Mouse (Mus musculus) retina, adult 2 months (tissue): Measurements from ENCODE around the gene Mettl27.
"Not testable (repeated sequence)": the region's sequence is repeated elsewhere in the genome, so short reads cannot be mapped to it uniquely, and the experiment has no call there.

Source experiments
- DNase-seq: peaks from one replicate; pipeline ENCODE4 v3.0.0-alpha.2; 2012; ENCODE audit warnings: low read depth, low spot score

Gene Mettl27

DNA sequence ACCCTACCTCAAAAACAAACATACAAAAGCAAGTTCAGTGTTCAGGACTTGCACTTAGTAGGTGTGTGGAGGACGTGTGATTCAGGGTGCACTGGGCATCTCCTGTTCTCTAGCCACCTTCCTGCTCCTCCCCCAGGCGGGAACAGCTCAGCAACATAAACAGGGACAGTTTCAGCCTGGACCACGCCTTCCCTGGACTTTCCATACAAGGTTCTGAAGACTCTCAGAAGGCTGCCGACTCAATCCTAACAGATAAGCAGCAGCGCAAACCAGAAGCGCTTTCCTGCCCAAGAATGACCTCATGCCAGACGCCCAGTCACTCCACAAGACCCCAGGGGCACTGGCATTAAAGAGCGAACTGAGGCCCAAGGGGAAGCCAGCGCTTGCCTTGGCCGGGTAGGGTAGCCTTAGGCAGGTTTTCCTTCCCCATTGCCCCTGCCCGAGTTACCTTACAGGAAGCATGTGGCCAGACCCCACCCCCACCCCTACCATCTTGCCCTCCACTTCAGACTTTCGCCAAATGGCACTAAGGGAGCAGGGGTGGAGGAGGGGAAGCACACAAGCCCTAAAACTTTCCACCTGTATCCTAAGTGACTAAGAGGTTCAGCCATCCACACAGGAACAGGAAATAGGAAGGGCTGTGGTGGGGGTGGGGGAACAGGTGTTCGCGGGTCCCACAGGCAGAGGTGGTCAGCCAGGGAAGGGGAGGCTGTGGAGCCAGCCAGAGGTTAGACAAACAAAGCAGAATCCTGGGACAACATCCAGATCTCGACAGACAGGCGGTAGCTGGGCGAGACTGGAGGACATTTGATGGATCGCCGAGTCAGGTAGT, 19.1 kb downstream of the Mettl27 start:
- no peak for DNase-seq

- DNase-seq, result no peak
Observed at GRCm38 (mm10) chr5:134955491-134955890, 23.3 kb downstream of the Mettl27 start.

DNA sequence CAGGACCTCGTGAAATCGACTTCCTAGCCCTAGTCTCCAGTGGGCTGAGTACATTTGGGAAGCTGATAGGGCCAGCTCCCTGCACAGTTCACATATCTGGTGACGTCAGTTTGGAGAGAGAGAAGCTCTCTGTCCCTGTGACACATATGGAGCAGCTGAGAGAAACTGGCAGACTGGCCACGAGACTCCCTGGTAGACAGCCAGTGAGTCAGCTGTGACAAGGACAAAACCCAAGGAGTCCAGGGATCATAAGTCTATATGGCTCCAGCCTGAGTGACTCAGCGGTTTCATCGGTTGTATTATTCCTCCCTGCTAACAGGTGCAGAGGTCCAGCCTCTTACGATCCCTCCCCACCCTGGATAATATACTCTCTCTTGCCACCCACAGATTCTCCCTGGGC, 26.9 kb downstream of the Mettl27 start:
- DNase-seq, result no peak

- DNase-seq, result no peak
Observed at GRCm38 (mm10) chr5:134960430-134960829, 28.3 kb downstream of the Mettl27 start.

DNA sequence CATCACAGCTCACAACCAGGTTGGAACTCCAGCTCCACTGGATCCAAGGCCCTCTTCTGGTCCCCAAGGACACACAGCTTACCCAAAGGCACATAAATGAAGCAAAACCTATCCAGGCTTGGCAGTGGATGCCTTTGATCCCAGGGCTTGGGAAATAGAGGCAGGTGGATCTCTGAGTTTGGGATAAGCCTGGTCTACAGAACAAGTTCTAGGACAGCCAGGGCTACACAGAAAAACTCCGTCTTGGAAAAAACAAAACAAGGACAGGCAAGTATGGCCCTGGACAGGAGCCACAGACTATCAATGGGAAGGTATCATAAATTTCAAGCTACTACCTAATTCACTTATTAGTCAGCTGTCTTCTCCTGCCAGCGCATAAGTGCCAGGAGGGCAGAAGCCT, 29.4 kb downstream of the Mettl27 start:
- no peak for DNase-seq

GRCm38 (mm10) chr5:134963546-134963945, 31.4 kb downstream of the Mettl27 start:
- no peak for DNase-seq

DNA sequence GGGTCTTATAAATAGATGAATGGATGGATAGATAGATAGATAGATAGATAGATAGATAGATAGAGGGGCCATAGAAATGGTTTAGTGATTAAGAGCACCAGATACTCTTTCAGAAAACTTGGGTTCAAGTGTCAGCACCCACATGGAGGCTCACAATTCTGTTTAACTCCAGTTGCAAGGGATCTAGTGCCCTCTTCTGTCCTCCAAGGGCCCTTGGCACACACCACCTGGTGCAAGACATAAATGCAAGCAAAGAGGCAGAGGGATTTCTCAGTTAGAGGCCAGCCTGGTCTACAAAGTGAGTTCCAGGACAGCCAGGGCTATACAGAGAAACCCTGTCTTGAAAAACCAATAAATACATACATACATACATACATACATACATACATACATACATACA, 32.5 kb downstream of the Mettl27 start:
- DNase-seq, result not testable (repeated sequence)

DNA sequence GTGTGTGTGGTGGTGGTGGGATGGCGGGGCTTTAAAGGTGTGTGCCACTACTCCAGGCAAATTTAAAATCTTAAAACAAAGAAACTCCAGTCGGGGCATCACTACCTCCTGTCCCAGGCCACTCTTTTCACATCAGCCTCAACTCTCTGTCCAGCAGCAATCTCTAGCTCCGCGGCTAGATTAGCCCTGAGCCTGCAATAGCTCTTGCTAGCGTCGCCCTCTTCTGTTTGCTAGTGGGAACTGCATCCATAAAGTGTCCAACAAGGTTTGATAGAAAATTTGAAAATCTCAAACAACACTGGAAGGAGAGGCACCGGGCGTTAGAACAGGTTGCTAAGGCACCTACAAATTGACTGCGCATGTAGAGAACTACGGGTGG, 33.3 kb downstream of the Mettl27 start:
- DNase-seq, result peak; percentile 49

GRCm38 (mm10) chr5:134965852-134966821, 34.0 kb downstream of the Mettl27 start:
- no peak for DNase-seq

DNA sequence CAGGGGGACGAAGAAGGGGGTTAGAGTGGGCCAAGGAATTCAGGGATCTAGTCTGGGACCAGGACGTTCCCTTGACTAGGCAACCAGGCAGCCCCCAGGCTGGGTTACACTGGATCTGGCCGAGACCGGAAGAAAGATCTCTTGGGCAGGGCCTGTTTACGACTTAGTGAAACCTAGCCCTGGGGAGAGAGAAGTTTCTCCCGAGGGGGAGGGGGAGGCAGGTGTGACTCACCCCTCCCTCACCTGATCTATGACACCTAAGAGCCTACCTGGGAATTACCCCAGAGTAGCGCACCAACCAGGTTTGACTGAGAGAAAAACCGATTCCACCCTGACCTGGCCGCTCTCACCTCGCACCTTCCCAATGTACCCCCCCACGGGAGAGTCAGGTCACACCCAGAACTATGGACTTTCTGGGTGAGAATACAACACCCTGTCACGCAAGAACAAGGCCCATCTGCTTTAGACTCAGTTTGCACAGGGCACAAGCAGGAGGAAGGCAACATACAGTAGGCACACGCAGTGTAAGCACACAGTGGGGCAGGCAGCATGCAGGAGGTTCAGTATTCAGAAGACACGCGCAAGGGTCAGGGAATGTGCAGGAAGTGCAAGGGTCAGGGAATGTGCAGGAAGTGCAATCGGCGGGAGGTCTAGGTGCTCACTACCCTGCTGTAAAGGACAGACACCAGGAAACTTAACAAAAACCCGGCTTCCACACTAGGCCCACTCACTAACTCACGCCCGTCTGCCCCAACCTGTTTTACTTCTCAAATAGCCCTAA, 35.2 kb downstream of the Mettl27 start:
- no peak for DNase-seq

DNA sequence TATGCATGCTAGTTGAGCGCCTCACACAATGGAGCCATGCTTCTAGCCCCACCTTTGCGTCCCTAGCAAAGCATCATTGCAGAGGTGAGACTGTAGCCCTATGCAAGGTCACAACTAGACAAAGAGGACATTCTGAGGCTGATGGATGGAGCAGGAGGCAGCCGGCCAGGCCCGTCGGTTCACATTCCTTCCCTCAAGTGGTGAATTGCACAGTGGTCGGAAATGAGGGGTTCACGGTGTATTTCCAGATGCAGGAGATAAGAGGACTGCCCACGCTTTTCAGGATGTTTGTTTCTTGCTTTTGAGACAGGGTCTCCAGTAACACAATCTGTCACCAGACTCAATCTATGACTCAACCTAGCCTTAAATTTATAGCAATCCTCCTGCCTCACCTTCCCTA, 38.5 kb downstream of the Mettl27 start:
- DNase-seq, result no peak

- no peak for DNase-seq
Observed at GRCm38 (mm10) chr5:134973081-134973480, 40.9 kb downstream of the Mettl27 start.

DNA sequence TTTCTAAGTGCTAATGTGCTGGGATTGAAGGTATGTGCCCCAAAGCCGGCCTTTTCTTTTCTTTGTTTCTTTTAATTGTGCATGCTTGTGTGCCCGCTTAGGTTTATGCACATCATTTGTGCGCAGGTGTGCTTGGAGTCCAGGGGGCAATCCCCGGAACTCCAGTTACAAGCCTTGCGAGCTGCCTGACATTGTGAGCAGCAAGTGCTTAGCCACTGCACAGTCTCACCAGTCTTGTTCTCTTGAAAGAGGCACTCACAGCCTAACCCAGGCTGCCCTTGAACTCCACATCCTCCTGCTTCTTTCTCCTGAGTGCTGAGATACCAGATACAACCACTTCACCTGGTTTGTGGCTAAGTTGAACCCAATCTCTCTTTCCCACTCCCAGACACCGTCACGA, 41.4 kb downstream of the Mettl27 start:
- DNase-seq, result no peak

DNA sequence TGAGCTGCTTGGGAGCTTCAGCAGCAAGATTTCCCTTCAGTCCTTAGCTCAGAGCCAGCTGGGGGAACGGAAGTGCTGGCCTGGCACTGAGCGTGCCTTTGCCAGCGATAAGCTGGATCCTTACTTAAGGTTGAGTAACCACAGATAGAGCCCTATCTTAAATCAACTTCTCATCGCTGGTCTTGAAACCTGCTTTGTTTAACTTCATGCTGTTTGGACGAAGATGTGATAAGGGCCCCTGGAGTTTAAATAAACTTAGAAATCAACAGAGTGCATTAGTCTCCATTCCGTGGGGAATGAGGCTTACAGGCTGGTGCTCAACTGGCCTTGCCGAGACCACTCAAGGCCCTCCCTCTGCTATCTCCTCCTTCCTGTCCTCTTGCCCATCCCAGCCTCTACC, 42.1 kb downstream of the Mettl27 start:
- DNase-seq, result no peak

DNA sequence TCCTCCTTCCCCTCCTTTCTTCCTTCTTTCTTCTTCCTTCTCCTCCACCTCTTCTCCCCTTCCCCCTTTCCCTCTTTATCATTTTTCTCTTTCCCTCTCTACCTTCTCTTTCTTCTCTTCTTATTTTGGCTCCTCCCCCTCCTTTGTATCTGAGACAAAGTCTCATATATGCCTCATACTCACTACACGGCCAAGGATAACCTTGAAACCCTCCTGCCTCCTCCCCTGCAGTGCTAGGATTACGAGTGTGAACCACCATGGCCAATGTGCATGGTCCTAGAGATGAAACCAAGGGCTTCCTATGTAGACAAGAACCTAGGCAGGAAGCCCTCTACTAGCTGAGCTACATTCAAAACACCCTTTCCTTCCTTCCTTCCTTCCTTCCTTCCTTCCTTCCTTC, 42.8 kb downstream of the Mettl27 start:
- DNase-seq, result no peak

DNA sequence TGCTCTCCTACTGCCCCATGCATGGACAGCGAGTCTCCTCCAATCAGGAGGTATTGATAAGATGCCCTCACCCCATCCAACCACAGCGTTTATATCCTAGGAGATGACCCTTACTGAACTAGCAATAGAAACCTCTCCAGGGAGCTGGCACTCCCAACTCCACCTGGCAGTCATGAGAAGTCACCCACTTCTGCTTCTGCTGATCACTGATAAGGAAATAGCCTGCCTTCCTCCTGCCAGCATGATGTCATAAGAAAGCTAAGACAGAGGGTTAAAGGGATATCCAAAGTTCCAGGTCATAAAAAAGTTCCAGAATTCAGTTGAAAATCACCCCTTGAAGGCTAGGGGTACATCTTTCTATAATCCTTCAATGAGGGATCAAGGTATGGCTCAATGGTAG, 44.0 kb downstream of the Mettl27 start:
- DNase-seq, result no peak

DNA sequence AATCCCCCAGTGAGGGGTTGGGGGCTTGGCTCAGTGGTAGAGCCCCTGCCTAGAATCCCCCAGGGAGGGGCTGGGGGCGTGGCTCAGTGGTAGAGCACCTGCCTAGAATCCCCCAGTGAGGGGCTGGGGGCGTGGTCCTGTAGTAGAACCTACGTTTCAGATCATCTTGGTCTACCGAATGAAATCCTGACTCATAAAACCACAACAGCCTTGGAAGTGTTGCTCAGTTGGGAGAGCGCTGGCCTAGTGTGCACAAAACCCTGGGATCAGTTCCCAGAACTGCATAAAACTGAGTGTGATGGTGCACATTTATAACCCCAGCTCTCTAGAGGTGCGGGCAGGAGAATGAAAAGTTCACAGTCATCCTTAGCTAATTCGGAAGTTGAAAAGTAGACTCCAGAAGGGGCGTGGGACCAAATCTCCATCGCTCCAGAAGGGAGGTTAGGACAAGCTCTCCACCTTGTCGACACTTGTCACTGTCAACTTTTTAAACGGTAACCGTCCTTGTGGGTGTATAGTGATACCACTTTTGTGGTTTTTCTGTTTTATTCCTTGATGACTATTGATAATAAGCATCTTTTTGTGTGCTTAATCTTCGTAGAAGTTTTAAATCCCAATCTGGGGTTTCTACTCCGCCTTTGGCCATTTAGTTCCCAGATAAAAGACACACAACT, 44.5 kb downstream of the Mettl27 start:
- DNase-seq, result no peak

DNA sequence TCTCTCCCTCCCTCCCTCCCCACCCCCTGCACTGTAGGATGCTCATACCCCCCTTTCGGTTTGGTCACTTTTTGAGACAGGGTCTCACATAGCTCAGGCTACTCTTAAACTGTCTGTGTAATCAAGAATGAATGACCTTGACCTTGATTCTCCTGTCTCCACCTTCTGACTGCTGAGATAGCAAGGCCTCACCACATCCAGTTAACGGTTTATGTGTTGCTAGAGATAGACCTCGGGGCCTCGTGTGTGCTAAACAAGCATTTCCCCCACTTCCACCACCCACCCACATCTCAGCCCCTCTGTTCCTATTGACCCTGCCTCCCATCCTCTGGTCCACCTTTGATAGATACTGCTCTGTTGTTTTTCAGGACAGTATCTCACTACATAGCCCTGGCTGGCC, 45.7 kb downstream of the Mettl27 start:
- no peak for DNase-seq

DNA sequence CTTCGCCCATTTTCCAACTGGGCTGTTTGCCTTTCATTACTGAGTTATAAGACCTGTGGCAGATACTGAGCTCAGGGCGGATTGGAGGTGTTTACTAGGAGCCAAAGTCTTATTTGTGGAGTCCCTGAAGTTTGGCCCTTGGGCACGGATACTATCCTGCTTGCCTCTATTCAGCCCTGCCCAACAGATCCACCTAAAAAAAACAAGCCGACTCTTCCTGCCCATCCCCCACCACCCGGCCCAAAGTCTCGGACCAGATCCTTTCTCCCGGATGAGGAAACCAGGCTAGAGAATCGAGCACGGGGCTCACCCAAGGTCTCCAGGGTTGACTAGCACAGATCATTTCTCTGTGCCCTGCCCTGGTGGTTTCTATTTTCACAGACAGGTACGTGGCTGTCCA, 49.0 kb downstream of the Mettl27 start:
- no peak for DNase-seq

DNA sequence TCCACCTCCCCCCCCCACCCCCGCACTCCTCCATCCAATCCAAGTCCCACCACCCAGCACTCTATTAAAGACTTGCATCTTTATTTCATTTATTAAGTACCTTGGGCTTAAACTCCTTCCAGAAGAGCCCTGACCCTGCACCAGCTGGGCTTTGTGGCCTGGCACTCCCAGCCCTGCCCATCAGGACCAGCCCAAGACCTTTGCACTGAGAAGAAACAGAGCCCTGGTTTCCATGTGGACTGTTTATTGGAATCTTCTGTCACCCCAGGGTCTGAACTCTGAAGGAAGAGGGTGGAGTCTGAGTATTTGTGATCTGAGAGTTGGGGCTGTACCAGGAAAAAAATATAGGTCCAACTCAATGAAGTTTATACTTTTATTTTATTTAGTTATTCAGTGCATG, 50.9 kb downstream of the Mettl27 start:
- no peak for DNase-seq

DNA sequence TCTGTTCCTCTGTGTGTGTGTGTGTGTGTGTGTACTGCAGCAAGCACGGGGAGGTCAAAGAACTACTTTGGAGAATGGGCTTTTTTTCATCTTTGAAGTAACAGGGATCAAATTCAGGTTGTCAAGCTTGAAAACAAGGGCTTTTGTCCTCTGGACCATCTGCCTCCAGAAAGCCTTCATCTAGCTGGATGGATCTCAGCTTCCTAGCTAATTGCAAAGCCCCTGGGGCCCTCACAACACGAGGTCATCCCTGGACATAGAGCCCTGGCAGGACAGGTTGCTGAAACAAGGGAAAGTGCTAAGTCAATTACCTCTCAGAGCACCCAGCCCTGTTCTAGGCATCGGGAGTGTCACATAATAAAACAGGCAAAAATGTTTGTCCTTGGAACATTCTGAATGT, 51.6 kb downstream of the Mettl27 start:
- no peak for DNase-seq
